Mouse (Mus musculus) lung, postnatal 0 days (tissue): Measurements from ENCODE around the gene Vps72.

Experiments
- CTCF ChIP-seq: IDR thresholded peaks from 2 replicates; pipeline ENCODE4 v1.5.1; 2016; ENCODE audit warnings: antibody characterized with exemption, mild to moderate bottlenecking
- EP300 ChIP-seq: IDR thresholded peaks from 2 replicates; pipeline ENCODE4 v1.6.1; 2016; ENCODE audit warnings: antibody characterized with exemption, mild to moderate bottlenecking, control low read depth

- TF ChIP-seq CTCF (no peak), EP300 (no peak)
These were observed 60.3 kb downstream of the Vps72 start for GRCm38 (mm10) chr3:95171105-95171504.
